Mouse (Mus musculus) T-helper 1 cell (primary cell): ENCODE measurements around the gene Rabgap1l.

Source experiments
- in situ Hi-C: fragments of 300-600 bp; cut with MboI, MseI; formaldehyde crosslinking; loops from one replicate; pipeline ENCODE4 v1.15.1; 2025; ENCODE audit warnings: high pct_unique_total_duplicates

Rabgap1l gene

GRCm38 (mm10) chr1:160387446-160387845, 405.6 kb downstream of the Rabgap1l start:
- in situ Hi-C loops = no loop called here

- in situ Hi-C loops = loop anchor here (10.0 kb wide), 1 partner anchor 144 kb away; no protein-coding TSS in a partner anchor
These were observed 414.6 kb downstream of the Rabgap1l start for GRCm38 (mm10) chr1:160378367-160378766.

- in situ Hi-C loops = loop anchor here (10.0 kb wide), 1 partner anchor 143 kb away; no protein-coding TSS in a partner anchor
These were observed 415.4 kb downstream of the Rabgap1l start for GRCm38 (mm10) chr1:160377337-160378336.

GRCm38 (mm10) chr1:160374490-160374889, 418.5 kb downstream of the Rabgap1l start:
- in situ Hi-C loops = loop anchor here (10.0 kb wide), 1 partner anchor 140 kb away; no protein-coding TSS in a partner anchor

- in situ Hi-C loops = loop anchor here (10.0 kb wide), 1 partner anchor 139 kb away; no protein-coding TSS in a partner anchor
These were observed 419.7 kb downstream of the Rabgap1l start for GRCm38 (mm10) chr1:160373306-160373705.

GRCm38 (mm10) chr1:160371696-160372095, 421.3 kb downstream of the Rabgap1l start:
- in situ Hi-C loops = loop anchor here (10.0 kb wide), 1 partner anchor 137 kb away; no protein-coding TSS in a partner anchor

GRCm38 (mm10) chr1:160370552-160370951, 422.5 kb downstream of the Rabgap1l start:
- in situ Hi-C loops = loop anchor here (10.0 kb wide), 1 partner anchor 136 kb away; no protein-coding TSS in a partner anchor

GRCm38 (mm10) chr1:160366615-160367014, 426.4 kb downstream of the Rabgap1l start:
- in situ Hi-C loops = loop anchor here (10.0 kb wide), 1 partner anchor 562 kb away; no protein-coding TSS in a partner anchor

- in situ Hi-C loops = no loop called here
These were observed 435.7 kb downstream of the Rabgap1l start for GRCm38 (mm10) chr1:160357268-160357667.

GRCm38 (mm10) chr1:160353732-160354455, 439.1 kb downstream of the Rabgap1l start:
- in situ Hi-C loops = no loop called here

- in situ Hi-C loops = no loop called here
These were observed 440.7 kb downstream of the Rabgap1l start for GRCm38 (mm10) chr1:160352309-160352708.

- in situ Hi-C loops = no loop called here
These were observed 441.2 kb downstream of the Rabgap1l start for GRCm38 (mm10) chr1:160351880-160352234.

GRCm38 (mm10) chr1:160351146-160351879, 441.7 kb downstream of the Rabgap1l start:
- in situ Hi-C loops = no loop called here

GRCm38 (mm10) chr1:160340653-160341052, 452.4 kb downstream of the Rabgap1l start:
- in situ Hi-C loops = no loop called here

GRCm38 (mm10) chr1:160339374-160339773, 453.6 kb downstream of the Rabgap1l start:
- in situ Hi-C loops = no loop called here

- in situ Hi-C loops = no loop called here
These were observed 458.2 kb downstream of the Rabgap1l start for GRCm38 (mm10) chr1:160334791-160335190.

GRCm38 (mm10) chr1:160330828-160331227, 462.2 kb downstream of the Rabgap1l start:
- in situ Hi-C loops = no loop called here

GRCm38 (mm10) chr1:160330222-160330621, 462.8 kb downstream of the Rabgap1l start:
- in situ Hi-C loops = no loop called here

- in situ Hi-C loops = no loop called here
These were observed 463.2 kb downstream of the Rabgap1l start for GRCm38 (mm10) chr1:160329788-160330187.

- in situ Hi-C loops = no loop called here
These were observed 465.5 kb downstream of the Rabgap1l start for GRCm38 (mm10) chr1:160327531-160327930.

GRCm38 (mm10) chr1:160325542-160325941, 467.5 kb downstream of the Rabgap1l start:
- in situ Hi-C loops = no loop called here
